Mouse (Mus musculus) forebrain, embryonic 13.5 days (tissue): ENCODE results near the gene Ttll5. TPM values are rescaled to one million over a fixed set of nuclear protein-coding genes. Genes with fewer than 3 reads are reported as not detected.

Source experiments
- ATAC-seq: fragments of 200-750 bp; cut with Nextera tagmentation; 2 replicates; pipeline ENCODE4 v1.8.0; 2017
- H3K27ac ChIP-seq: fragments of 300-500 bp; sonication (generic); 2 replicates; pipeline ENCODE4 v1.5.1; 2015; ENCODE audit warnings: inconsistent platforms, mild to moderate bottlenecking, moderate library complexity
- H3K27me3 ChIP-seq: fragments of 300-500 bp; sonication (generic); 2 replicates; pipeline ENCODE4 v1.6.1; 2015; ENCODE audit warnings: mild to moderate bottlenecking, inconsistent platforms
- H3K36me3 ChIP-seq: fragments of 300-500 bp; sonication (generic); 2 replicates; pipeline ENCODE4 v1.6.1; 2015; ENCODE audit warnings: mild to moderate bottlenecking, inconsistent platforms; ENCODE audit not compliant: poor library complexity, severe bottlenecking
- H3K4me1 ChIP-seq: fragments of 300-500 bp; sonication (generic); 2 replicates; pipeline ENCODE4 v1.6.1; 2015; ENCODE audit warnings: inconsistent platforms
- H3K4me2 ChIP-seq: fragments of 300-500 bp; sonication (generic); 2 replicates; pipeline ENCODE4 v1.6.1; 2015; ENCODE audit warnings: inconsistent platforms, mild to moderate bottlenecking, moderate library complexity
- H3K4me3 ChIP-seq: fragments of 300-500 bp; sonication (generic); 2 replicates; pipeline ENCODE4 v1.5.1; 2015; ENCODE audit warnings: mild to moderate bottlenecking, inconsistent platforms
- H3K9ac ChIP-seq: fragments of 300-500 bp; sonication (generic); 2 replicates; pipeline ENCODE4 v1.6.1; 2015; ENCODE audit warnings: mild to moderate bottlenecking, inconsistent platforms
- H3K9me3 ChIP-seq: fragments of 300-500 bp; sonication (generic); replicated peaks from 2 replicates; pipeline ENCODE4 v1.6.1; 2016; ENCODE audit warnings: inconsistent platforms
- WGBS: fragments of 180-500 bp; shearing (Covaris S2); methylation state at CpG from one replicate; pipeline ENCODE4 v1.1.7; 2015; 5-methylcytosine and 5-hydroxymethylcytosine counted together
- polyA plus RNA-seq: library from polyadenylated mRNA; unstranded; fragments of >200 nt; fragmentation: Nextera tagmentation; extraction: Ambion mirVana; gene quantifications from 2 replicates; pipeline ENCODE4 v1.2.1, GENCODE M21; 2015

The Ttll5 gene
- polyA plus RNA-seq, 1 experiment from 2014 or later = 15.2 TPM

DNA sequence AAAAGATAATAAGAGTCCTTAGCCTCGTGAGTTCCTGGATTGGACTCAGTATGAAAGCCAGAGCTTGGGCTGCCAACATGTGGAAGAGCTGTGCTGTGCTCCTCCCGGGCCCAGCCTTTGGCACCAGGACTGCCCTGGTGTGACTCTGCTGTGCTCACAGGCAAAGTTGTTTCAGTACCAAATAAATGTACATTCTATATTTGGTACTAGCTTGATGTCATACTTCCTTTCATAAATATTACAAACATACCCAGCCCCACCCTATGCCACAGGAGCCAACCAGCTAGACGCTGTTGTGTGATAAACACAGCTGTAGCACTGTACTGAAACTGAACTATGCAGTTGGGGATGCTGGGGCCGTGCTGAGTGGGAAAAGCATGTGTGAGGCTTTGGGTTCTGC is 149.1 kb downstream of the Ttll5 start:
- Histone ChIP-seq H3K4me2 (no peak overlapping the region), H3K4me3 (no peak overlapping the region), H3K36me3 (no peaks in the 10 kb centered on the region), H3K9me3 (no peaks in the 10 kb centered on the region), H3K27ac (no peak overlapping the region), H3K4me1 (peaks cover 6% of the 10 kb centered on the region; the same call in 1 of the 2 replicates), H3K27me3 (no peaks in the 10 kb centered on the region), H3K9ac (no peak overlapping the region)
- ATAC-seq = no peak
- 82% methylated on average over 4 of the region's 4 CpGs for WGBS

DNA sequence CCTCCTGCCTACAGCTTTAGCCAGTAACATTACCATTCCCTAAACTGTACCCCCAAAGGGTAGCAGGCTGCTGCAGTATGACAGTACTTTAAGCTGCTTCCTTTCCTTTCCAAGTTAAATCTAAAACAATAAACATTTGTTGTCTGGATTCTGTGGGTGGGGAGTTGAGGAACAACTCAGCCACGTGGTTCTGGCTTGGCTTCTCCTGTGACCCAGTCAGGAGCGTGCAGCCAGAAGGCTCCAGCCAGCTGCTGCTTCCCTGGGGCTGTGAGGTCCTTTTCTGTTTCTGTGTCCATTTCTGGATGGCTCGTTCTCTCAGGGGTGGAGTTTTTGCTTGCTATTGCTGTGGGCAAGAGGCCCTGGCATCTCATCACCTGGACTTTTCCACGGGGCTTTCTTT is 149.6 kb downstream of the Ttll5 start:
- Histone ChIP-seq H3K4me1 (peaks cover 4% of the 10 kb centered on the region; the same call in 1 of the 2 replicates), H3K27ac (no peak overlapping the region), H3K27me3 (no peaks in the 10 kb centered on the region), H3K4me3 (no peak overlapping the region), H3K36me3 (no peaks in the 10 kb centered on the region), H3K9ac (no peak overlapping the region), H3K4me2 (no peak overlapping the region), H3K9me3 (no peaks in the 10 kb centered on the region)
- WGBS = 68% methylated on average over 4 of the region's 4 CpGs
- ATAC-seq = no peak

DNA sequence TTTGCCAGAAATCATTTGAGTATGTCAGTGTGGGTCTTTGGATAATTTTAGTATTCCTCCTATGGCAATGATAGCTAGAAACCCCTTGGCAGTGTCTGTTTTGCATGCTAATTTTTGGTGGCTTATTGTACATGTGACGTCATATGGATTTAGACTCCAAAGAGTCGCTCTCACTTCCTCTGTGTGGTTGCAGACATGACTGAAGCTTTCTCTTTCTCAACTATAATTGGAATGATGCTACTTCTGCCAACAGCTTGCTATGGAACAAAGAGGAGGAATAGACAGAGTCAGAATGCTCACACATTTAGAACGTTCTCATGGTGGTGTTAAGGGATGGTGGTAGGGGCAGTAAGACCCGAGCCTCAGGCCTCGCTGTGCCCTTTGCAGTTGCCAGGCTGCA is 155.5 kb downstream of the Ttll5 start:
- H3K9ac ChIP-seq = no peak overlapping the region
- H3K27ac ChIP-seq = no peak overlapping the region
- no peaks in the 10 kb centered on the region for H3K36me3 ChIP-seq
- no peak for ATAC-seq
- H3K4me1 ChIP-seq = no peaks in the 10 kb centered on the region
- no peaks in the 10 kb centered on the region for H3K9me3 ChIP-seq
- no peak overlapping the region for H3K4me3 ChIP-seq
- 81% methylated on average over 5 of the region's 5 CpGs for WGBS
- no peaks in the 10 kb centered on the region for H3K27me3 ChIP-seq
- H3K4me2 ChIP-seq = no peak overlapping the region

DNA sequence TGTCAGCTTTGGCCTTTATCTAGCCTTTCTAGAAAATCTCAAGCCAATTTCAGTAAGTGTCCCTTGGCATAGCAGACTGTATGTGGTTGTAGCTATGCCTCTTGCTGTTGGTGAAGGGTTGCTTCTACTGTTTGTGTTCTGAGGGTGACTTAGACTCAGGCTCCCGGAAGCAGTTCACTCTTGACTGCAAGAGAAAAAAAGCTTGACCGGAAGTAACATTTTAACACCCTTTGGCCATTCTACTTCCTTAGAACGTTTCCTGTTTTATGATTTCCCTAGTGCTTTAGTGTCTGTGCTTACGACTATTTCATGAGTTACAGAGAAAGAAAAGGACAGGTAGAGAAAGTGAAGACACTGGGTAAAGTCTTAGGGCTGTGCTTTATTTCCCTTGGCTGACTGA is 161.1 kb downstream of the Ttll5 start:
- Histone ChIP-seq H3K27ac (no peak overlapping the region), H3K27me3 (no peaks in the 10 kb centered on the region), H3K9me3 (no peaks in the 10 kb centered on the region), H3K4me1 (peaks cover 26% of the 10 kb centered on the region), H3K9ac (no peak overlapping the region), H3K4me3 (no peak overlapping the region), H3K4me2 (no peak overlapping the region), H3K36me3 (no peaks in the 10 kb centered on the region)
- 87% methylated on average over 4 of the region's 4 CpGs for WGBS
- ATAC-seq = no peak

DNA sequence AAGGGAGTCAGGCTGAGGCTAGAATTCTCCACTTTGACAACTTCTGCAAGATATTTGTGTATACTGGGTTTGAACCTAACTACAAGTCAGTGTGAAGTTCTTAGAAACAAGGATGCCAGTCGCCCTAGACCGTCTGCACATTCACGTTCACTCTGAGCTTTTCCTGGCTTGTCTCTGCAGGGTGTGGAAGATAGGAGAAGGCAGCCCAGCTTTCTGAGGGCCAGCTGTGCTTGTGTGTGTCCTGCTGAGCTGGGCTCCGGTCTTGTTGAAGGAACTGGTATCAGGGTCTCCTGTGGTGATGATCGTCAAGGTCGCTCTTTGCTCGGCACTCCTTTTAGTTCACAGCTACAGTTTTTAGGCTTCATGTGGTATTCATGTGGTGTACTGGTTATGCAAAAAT is 161.6 kb downstream of the Ttll5 start:
- Histone ChIP-seq H3K9ac (no peak overlapping the region), H3K4me1 (peaks cover 26% of the 10 kb centered on the region), H3K9me3 (no peaks in the 10 kb centered on the region), H3K4me2 (no peak overlapping the region), H3K4me3 (no peak overlapping the region), H3K36me3 (no peaks in the 10 kb centered on the region), H3K27me3 (no peaks in the 10 kb centered on the region), H3K27ac (no peak overlapping the region)
- ATAC-seq = no peak
- WGBS = 75% methylated on average over 7 of the region's 7 CpGs

DNA sequence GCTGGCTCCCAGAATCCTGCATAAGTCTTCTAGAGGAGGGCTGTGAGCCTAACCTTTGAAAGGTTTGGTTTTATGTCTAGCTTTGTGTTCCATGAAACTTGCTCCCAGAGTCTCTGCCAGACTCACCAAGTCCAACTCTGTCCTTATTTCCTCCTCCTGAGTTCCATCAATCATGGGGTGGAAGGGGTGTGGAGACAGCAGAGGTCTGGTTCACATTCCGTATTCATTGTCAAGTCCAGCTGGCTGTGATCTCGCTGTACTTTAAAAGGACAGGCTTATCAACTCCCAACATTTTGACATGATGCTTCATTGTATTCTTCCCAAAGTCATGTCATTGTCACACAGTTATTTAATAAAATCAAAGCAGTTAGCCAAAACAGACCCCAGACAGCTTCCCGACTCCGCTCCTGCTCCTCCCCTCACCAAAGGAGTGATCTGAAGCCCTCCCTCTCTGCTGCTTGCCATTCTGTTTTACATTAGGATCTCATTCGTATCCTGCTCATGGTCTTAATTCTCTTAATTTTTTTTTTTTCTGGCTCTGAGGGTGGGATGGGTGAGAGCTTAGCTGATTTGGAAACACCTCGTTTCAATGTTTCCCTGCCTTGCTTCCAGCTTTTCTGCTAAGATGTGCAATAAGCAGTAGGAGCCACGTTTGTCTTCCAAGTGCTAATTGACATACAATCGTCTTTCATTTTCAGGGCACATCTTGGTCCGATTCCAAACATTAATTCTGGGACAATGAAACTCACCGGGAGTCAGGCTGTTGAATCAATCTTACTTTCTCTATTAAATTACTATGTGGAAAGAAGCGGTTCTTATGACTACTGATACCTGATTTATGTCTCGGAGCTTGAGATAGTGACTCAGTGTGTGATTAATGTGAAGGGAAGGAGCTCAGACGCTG is 162.3 kb downstream of the Ttll5 start:
- no peak for ATAC-seq
- H3K27me3 ChIP-seq = no peaks in the 10 kb centered on the region
- peak overlapping the region; percentile 10; the same call in 1 of the 2 replicates for H3K27ac ChIP-seq
- H3K4me3 ChIP-seq = no peak overlapping the region
- no peak overlapping the region for H3K9ac ChIP-seq
- H3K4me1 ChIP-seq = peaks cover 26% of the 10 kb centered on the region
- 0 out of 2 replicates have a peak overlapping the region, but pooled peaks have one; percentile 1 for H3K4me2 ChIP-seq
- H3K9me3 ChIP-seq = no peaks in the 10 kb centered on the region
- no peaks in the 10 kb centered on the region for H3K36me3 ChIP-seq
- 44% methylated on average over 13 of the region's 13 CpGs for WGBS

DNA sequence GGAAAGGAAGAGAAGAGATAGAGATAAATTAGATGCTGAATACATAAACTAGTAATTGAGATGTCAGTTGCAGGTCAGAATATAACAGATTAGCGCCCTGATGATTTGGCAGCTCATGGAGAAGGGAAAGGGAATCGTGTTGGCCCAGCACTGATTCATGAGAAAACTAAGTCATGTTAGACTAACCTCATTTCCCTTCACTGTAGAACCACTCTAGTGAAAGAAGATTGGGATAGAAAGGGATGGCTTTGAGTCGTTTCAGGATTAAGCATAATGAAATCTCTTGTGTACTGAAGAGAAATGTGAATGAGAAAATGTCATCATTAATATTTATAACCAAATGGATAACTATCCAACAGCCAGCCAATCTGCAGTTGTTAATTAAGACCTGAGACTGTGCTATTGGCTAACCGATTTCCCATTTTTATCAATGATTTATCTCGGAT is 163.0 kb downstream of the Ttll5 start:
- 50% methylated on average over 5 of the region's 5 CpGs for WGBS
- Histone ChIP-seq H3K27me3 (no peaks in the 10 kb centered on the region), H3K9me3 (no peaks in the 10 kb centered on the region), H3K4me1 (peaks cover 32% of the 10 kb centered on the region), H3K4me2 (no peak overlapping the region), H3K36me3 (no peaks in the 10 kb centered on the region), H3K27ac (peak overlapping the region; percentile 10; the same call in 1 of the 2 replicates), H3K9ac (no peak overlapping the region), H3K4me3 (no peak overlapping the region)
- peak; percentile 33 for ATAC-seq

DNA sequence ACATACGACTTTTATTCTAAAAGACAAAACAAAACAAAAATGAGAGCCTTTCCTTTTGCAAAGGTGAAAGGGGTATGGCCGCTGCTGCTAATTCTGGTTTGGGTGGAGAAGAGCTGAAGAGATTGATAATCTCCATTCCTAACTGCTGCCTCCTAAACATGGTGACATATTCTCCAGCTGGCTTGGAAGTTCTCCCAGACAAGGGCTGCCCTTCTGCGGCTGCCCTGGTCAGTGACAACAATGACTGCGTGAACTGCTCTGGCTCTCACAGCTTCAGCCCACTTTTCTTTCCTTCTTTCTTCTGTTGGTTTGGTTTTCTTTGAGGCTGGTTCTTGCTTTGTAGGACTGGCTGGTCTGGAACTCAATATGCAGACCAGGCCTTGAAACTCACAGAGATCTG is 163.7 kb downstream of the Ttll5 start:
- no peak overlapping the region for H3K4me3 ChIP-seq
- no peak overlapping the region for H3K27ac ChIP-seq
- no peak overlapping the region for H3K4me2 ChIP-seq
- WGBS = 96% methylated on average over 4 of the region's 4 CpGs
- ATAC-seq = no peak
- no peaks in the 10 kb centered on the region for H3K36me3 ChIP-seq
- H3K27me3 ChIP-seq = no peaks in the 10 kb centered on the region
- no peaks in the 10 kb centered on the region for H3K9me3 ChIP-seq
- H3K9ac ChIP-seq = no peak overlapping the region
- H3K4me1 ChIP-seq = peaks cover 32% of the 10 kb centered on the region

DNA sequence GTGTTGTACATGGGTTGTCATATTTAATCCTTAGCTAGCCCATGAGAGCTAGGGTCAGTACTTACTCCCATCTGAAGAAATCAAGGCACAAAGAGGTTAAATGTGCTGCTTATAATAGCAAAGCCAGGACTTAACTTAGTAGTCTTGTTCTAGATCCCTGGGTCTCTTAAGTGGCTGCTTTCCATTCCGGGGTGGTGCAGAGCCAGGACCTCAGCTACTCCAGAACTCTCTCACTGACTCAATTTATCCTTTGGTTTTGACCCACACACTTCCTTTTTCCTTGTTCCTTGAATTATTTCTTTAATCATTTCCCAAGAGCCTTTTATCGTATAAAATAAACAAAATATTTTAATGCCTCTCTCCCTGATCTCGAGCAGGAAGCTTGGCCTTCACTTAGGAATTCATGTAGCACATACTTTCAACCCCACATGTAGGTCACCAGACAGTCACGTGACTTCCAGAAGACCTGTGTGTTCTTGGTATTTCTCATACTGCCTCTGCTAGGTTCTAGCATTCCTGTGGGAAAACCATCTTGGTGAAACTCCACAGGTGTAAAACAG is 164.4 kb downstream of the Ttll5 start:
- Histone ChIP-seq H3K4me2 (no peak overlapping the region), H3K27ac (no peak overlapping the region), H3K4me1 (peaks cover 32% of the 10 kb centered on the region)

DNA sequence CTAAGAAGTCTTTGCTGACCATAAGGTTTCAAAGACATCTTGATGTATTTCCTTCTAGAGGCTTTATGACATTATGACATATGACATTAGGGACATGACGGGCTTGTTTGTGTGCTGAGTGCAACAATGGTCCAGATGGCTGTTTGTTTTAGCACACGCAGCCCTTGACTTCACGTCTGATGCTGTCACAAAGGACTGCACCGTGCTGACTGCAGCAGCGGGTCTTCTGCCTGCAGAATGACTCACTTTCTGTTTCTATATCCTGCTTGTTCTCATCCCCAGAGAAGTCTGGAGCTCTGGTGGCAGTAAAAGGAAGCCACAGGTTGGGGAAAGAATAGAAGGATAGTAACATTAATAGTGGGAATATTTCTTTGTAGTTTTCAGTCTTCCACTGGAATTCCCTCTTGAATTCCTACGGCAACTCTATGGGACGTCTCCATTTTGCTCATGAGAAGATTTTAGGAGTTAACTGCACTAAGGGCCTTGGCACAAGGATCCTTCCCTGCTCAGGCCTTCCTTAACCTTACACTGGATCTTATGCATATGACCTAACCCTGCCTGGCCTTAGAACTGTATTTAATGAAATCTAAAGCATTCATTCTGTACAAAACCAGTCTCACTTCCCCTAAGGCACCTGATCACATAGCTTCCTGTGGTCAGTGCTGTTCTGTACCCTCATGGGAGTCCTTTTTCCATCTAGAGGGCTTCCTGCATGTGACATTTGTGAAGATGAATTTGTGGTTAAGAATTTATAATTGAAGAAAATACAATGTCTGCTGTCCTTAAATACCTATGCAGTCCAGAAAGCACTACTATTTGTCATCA is 167.8 kb downstream of the Ttll5 start:
- Histone ChIP-seq H3K4me1 (peaks cover 15% of the 10 kb centered on the region), H3K4me2 (no peak overlapping the region), H3K9me3 (no peaks in the 10 kb centered on the region), H3K27ac (no peak overlapping the region), H3K4me3 (no peak overlapping the region), H3K36me3 (peaks cover 4% of the 10 kb centered on the region; the same call in 1 of the 2 replicates), H3K9ac (no peak overlapping the region), H3K27me3 (no peaks in the 10 kb centered on the region)
- WGBS = 59% methylated on average over 7 of the region's 7 CpGs
- ATAC-seq = no peak

More for the DNA sequence above, 164.4 kb downstream of the Ttll5 start:
- Histone ChIP-seq H3K4me3 (no peak overlapping the region), H3K9ac (no peak overlapping the region), H3K36me3 (no peaks in the 10 kb centered on the region), H3K27me3 (no peaks in the 10 kb centered on the region), H3K9me3 (no peaks in the 10 kb centered on the region)
- 92% methylated on average over 4 of the region's 4 CpGs for WGBS
- no peak for ATAC-seq

DNA sequence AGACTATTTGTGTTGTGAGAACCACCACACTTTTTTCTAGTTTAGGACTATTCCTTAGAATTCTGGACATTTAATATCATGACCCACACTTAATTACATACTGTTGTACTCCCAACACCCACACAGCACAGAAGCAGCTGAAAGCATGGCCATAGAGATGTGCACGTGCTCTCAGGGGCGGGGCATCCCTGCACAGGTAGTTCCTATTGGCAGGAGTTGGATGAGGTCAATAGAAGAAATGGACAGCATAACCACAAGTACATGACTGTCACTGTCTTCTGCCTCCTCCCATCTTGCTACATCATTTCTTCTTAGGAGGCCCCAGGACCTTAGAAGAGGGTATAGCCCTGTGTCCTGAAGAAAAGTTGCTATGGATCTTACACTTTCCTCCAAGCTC is 168.4 kb downstream of the Ttll5 start:
- Histone ChIP-seq H3K4me1 (peaks cover 9% of the 10 kb centered on the region), H3K4me2 (no peak overlapping the region), H3K27me3 (no peaks in the 10 kb centered on the region), H3K9ac (no peak overlapping the region), H3K36me3 (peaks cover 4% of the 10 kb centered on the region; the same call in 1 of the 2 replicates), H3K27ac (no peak overlapping the region), H3K9me3 (no peaks in the 10 kb centered on the region), H3K4me3 (no peak overlapping the region)
- no peak for ATAC-seq
- 89% methylated on average over 2 of the region's 2 CpGs for WGBS
